In the genomic region with DNA sequence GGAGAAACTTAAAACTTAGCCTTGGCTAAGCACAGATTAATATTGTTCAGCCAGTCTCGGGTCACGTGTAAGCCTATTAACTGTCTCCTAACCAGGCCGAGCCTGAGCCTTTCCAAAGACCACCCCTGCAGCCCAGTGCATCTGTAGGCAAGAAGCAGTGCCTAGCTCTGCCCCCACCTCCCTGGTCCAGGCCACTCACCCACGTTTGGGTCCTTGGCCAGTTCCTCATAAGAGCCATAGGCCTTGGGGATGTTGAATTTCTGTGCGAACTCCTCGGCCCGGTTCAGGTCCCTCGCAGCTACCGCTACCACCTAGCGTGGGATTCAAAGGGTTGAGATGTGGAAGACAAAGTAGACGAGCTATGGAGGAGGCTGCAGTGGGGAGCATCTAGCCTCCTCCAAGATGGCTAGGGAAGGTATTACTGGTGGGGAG, we compare ENCODE assay signal across 8 mouse cellular contexts. TPM values are rescaled to one million over a fixed set of nuclear protein-coding genes. Genes with fewer than 3 reads are reported as not detected.
A peak's percentile ranks its signal among the peaks of the same experiment; 100 is the strongest.
DNase-seq lines count a peak whose midpoint lies in the region; ATAC-seq and TF ChIP-seq lines count a peak whose summit lies in the region.

No protein-coding gene starts in this region.

- H3K4me3 ChIP-seq in ES-Bruce4 (ENCODE audit: low read depth, low read length): peak overlapping the region; percentile 98
- H3K4me3 ChIP-seq in hindbrain, embryonic 11.5 days (ENCODE audit: low read depth, low read length): peak overlapping the region; percentile 28
- H3K4me3 ChIP-seq in midbrain, embryonic 11.5 days (ENCODE audit: low read depth, low read length): peak overlapping the region; percentile 49

- no peak for TF ChIP-seq CTCF in ES-Bruce4 (IDR thresholded peaks at IDR 0.05; ENCODE audit: low read depth, low read length)

- H3K27ac ChIP-seq in ES-Bruce4 (ENCODE audit: insufficient read depth, low read length): no peak overlapping the region
- H3K27ac ChIP-seq in hindbrain, embryonic 11.5 days (ENCODE audit: low read depth, low read length): peak overlapping the region; percentile 43
- peak overlapping the region; percentile 20; the same call in 1 of the 2 replicates for H3K27ac ChIP-seq in midbrain, embryonic 11.5 days (ENCODE audit: low read depth, low read length)

- no peak for TF ChIP-seq POLR2A in ES-Bruce4 (IDR thresholded peaks at IDR 0.05; ENCODE audit: insufficient read depth, low read length)

- WGBS in hindbrain, embryonic 11.5 days: 22% methylated on average over 11 of the region's 11 CpGs
- 17% methylated on average over 11 of the region's 11 CpGs for WGBS in midbrain, embryonic 11.5 days

- no peaks in the 10 kb centered on the region for H3K9me3 ChIP-seq in ES-Bruce4 (replicated peaks; ENCODE audit: control insufficient read depth, insufficient read depth, low read length, poor library complexity, severe bottlenecking)
- H3K9me3 ChIP-seq in hindbrain, embryonic 11.5 days (ENCODE audit: control insufficient read depth, low read length): no peaks in the 10 kb centered on the region
- H3K9me3 ChIP-seq in midbrain, embryonic 11.5 days (ENCODE audit: control insufficient read depth, low read length): no peaks in the 10 kb centered on the region

- H3K9ac ChIP-seq in ES-Bruce4 (ENCODE audit: low read depth, poor library complexity, severe bottlenecking): peak overlapping the region; percentile 87
- H3K9ac ChIP-seq in hindbrain, embryonic 11.5 days (ENCODE audit: low read depth, low read length): peak overlapping the region; percentile 68
- peak overlapping the region; percentile 80 for H3K9ac ChIP-seq in midbrain, embryonic 11.5 days (ENCODE audit: low read length)

- peak overlapping the region; percentile 49 for H3K4me2 ChIP-seq in hindbrain, embryonic 11.5 days (replicated peaks; ENCODE audit: low read depth, low read length)
- peak overlapping the region; percentile 70 for H3K4me2 ChIP-seq in midbrain, embryonic 11.5 days

- peaks cover 5% of the 10 kb centered on the region for H3K4me1 ChIP-seq in ES-Bruce4 (ENCODE audit: control insufficient read depth, insufficient read depth, low read length)
- H3K4me1 ChIP-seq in hindbrain, embryonic 11.5 days (replicated peaks; ENCODE audit: control insufficient read depth, insufficient read depth, low read length): no peaks in the 10 kb centered on the region
- no peaks in the 10 kb centered on the region; the same call in 1 of the 2 replicates for H3K4me1 ChIP-seq in midbrain, embryonic 11.5 days (ENCODE audit: control insufficient read depth, insufficient read depth, low read length)

- DNase-seq in adrenal gland, postnatal 10 days: peak; percentile 34
- DNase-seq in adrenal gland, adult 8-10 months: no peak
- DNase-seq in hindbrain, embryonic 11.5 days (ENCODE audit: low spot score): peak; percentile 52
- DNase-seq in midbrain, embryonic 11.5 days (ENCODE audit: low spot score, missing footprints): peak; percentile 95
- DNase-seq in left cerebral cortex, adult 9 months (ENCODE audit: low spot score in 2 of 2): no peak
- DNase-seq in kidney, adult 9 months: no peak

- no peaks in the 10 kb centered on the region for H3K36me3 ChIP-seq in ES-Bruce4 (ENCODE audit: control insufficient read depth, insufficient read depth, low read length, poor library complexity, severe bottlenecking)
- no peaks in the 10 kb centered on the region for H3K36me3 ChIP-seq in hindbrain, embryonic 11.5 days (ENCODE audit: control insufficient read depth, insufficient read depth, low read length)
- no peaks in the 10 kb centered on the region for H3K36me3 ChIP-seq in midbrain, embryonic 11.5 days (ENCODE audit: control insufficient read depth, insufficient read depth, low read length)

- ATAC-seq in hindbrain, embryonic 11.5 days (ENCODE audit: low FRiP score): peak; percentile 33
- peak; percentile 49 for ATAC-seq in midbrain, embryonic 11.5 days (ENCODE audit: low FRiP score)
- no peak for ATAC-seq in megakaryocyte progenitor cell, adult 5-6 weeks (replicated peaks; ENCODE audit: poor library complexity)

- TF ChIP-seq EP300 in ES-Bruce4 (IDR thresholded peaks at IDR 0.05; ENCODE audit: insufficient read depth, low read depth, low read length): no peak

- H3K27me3 ChIP-seq in ES-Bruce4 (ENCODE audit: control insufficient read depth, insufficient read depth, low read length, poor library complexity, severe bottlenecking): no peaks in the 10 kb centered on the region
- H3K27me3 ChIP-seq in hindbrain, embryonic 11.5 days (ENCODE audit: control insufficient read depth, insufficient read depth, low read length): no peaks in the 10 kb centered on the region
- H3K27me3 ChIP-seq in midbrain, embryonic 11.5 days (ENCODE audit: control insufficient read depth, insufficient read depth, low read length): no peaks in the 10 kb centered on the region

RNA-seq across cellular contexts. Expression of gene Dhdh, which starts 0.7 kb away (rescaled TPM):
- total RNA-seq in adrenal gland, postnatal 10 days (2021): 10 to 100 TPM; 42.4 to 47.3 TPM
- 10 to 100 TPM; 65.1 to 80.0 (median 69.2) TPM for total RNA-seq in adrenal gland, adult 8-10 months (2022)
- 15.3 and 15.5 TPM in 2 replicates for polyA plus RNA-seq in ES-Bruce4 (2011; ENCODE audit: insufficient read depth, insufficient read length, low read depth, missing spikeins)
- polyA plus RNA-seq in hindbrain, embryonic 11.5 days (2014; fragmentation: Nextera tagmentation; extraction: Ambion mirVana): 2.9 and 4.1 TPM in 2 replicates
- 3.2 and 3.9 TPM in 2 replicates for polyA plus RNA-seq in midbrain, embryonic 11.5 days (2014; fragmentation: Nextera tagmentation; extraction: Ambion mirVana)
- 18.6 and 22.4 TPM in 2 replicates for total RNA-seq in megakaryocyte progenitor cell, adult 5-6 weeks (2015)
- 18.1 and 20.7 TPM in 2 replicates for total RNA-seq in megakaryocyte progenitor cell, adult 5-6 weeks (2017)

RNA-seq across cellular contexts. Expression of gene Gm45808, which starts 1.3 kb away (rescaled TPM):
- 10 to 100 TPM; 26.0 to 27.9 TPM for total RNA-seq in adrenal gland, postnatal 10 days (2021)
- total RNA-seq in adrenal gland, adult 8-10 months (2022): 10 to 100 TPM; 38.9 to 41.2 (median 40.2) TPM
- not detected in 2 replicates for polyA plus RNA-seq in ES-Bruce4 (2011; ENCODE audit: insufficient read depth, insufficient read length, low read depth, missing spikeins)
- polyA plus RNA-seq in hindbrain, embryonic 11.5 days (2014; fragmentation: Nextera tagmentation; extraction: Ambion mirVana): not detected in 2 replicates
- polyA plus RNA-seq in midbrain, embryonic 11.5 days (2014; fragmentation: Nextera tagmentation; extraction: Ambion mirVana): not detected in 2 replicates
- total RNA-seq in megakaryocyte progenitor cell, adult 5-6 weeks (2015): not detected in 2 replicates
- not detected in 2 replicates for total RNA-seq in megakaryocyte progenitor cell, adult 5-6 weeks (2017)

RNA-seq across cellular contexts. Expression of gene Tulp2, which starts 6.2 kb away (rescaled TPM):
- total RNA-seq in adrenal gland, postnatal 10 days (2021): under 1 TPM; 0.64 to 0.69 TPM
- total RNA-seq in adrenal gland, adult 8-10 months (2022): 1 to 10 TPM in 2 of 4 experiments, under 1 TPM in 2; 0.20 to 2.5 (median 0.94) TPM
- polyA plus RNA-seq in ES-Bruce4 (2011; ENCODE audit: insufficient read depth, insufficient read length, low read depth, missing spikeins): 1.3 and 2.4 TPM in 2 replicates
- 0.40 and 0.54 TPM in 2 replicates for polyA plus RNA-seq in hindbrain, embryonic 11.5 days (2014; fragmentation: Nextera tagmentation; extraction: Ambion mirVana)
- polyA plus RNA-seq in midbrain, embryonic 11.5 days (2014; fragmentation: Nextera tagmentation; extraction: Ambion mirVana): 0.15 TPM in 1 of 2 replicates, not detected in the other
- 0.07 TPM in 1 of 2 replicates, not detected in the other for total RNA-seq in megakaryocyte progenitor cell, adult 5-6 weeks (2015)
- not detected in 2 replicates for total RNA-seq in megakaryocyte progenitor cell, adult 5-6 weeks (2017)

RNA-seq across cellular contexts. Expression of gene Bax, which starts 21.2 kb away (rescaled TPM):
- total RNA-seq in adrenal gland, postnatal 10 days (2021): 10 to 100 TPM; 52.7 to 53.6 TPM
- 100 to 1,000 TPM in 1 of 4 experiments, 10 to 100 TPM in 3; 71.7 to 105 (median 89.1) TPM for total RNA-seq in adrenal gland, adult 8-10 months (2022)
- polyA plus RNA-seq in ES-Bruce4 (2011; ENCODE audit: insufficient read depth, insufficient read length, low read depth, missing spikeins): 250 and 287 TPM in 2 replicates
- polyA plus RNA-seq in hindbrain, embryonic 11.5 days (2014; fragmentation: Nextera tagmentation; extraction: Ambion mirVana): 128 and 196 TPM in 2 replicates
- 169 and 201 TPM in 2 replicates for polyA plus RNA-seq in midbrain, embryonic 11.5 days (2014; fragmentation: Nextera tagmentation; extraction: Ambion mirVana)
- 20.7 and 21.5 TPM in 2 replicates for total RNA-seq in megakaryocyte progenitor cell, adult 5-6 weeks (2015)
- 29.6 and 35.2 TPM in 2 replicates for total RNA-seq in megakaryocyte progenitor cell, adult 5-6 weeks (2017)

RNA-seq across cellular contexts. Expression of gene Nucb1, which starts 22.3 kb away (rescaled TPM):
- total RNA-seq in adrenal gland, postnatal 10 days (2021): 100 to 1,000 TPM; 175 to 201 TPM
- 100 to 1,000 TPM; 291 to 305 (median 294) TPM for total RNA-seq in adrenal gland, adult 8-10 months (2022)
- 105 and 119 TPM in 2 replicates for polyA plus RNA-seq in ES-Bruce4 (2011; ENCODE audit: insufficient read depth, insufficient read length, low read depth, missing spikeins)
- 88.6 and 92.7 TPM in 2 replicates for polyA plus RNA-seq in hindbrain, embryonic 11.5 days (2014; fragmentation: Nextera tagmentation; extraction: Ambion mirVana)
- 83.7 and 84.8 TPM in 2 replicates for polyA plus RNA-seq in midbrain, embryonic 11.5 days (2014; fragmentation: Nextera tagmentation; extraction: Ambion mirVana)
- total RNA-seq in megakaryocyte progenitor cell, adult 5-6 weeks (2015): 112 and 114 TPM in 2 replicates
- 387 and 408 TPM in 2 replicates for total RNA-seq in megakaryocyte progenitor cell, adult 5-6 weeks (2017)

Comparison
In these comparisons a context has a peak if more than half of its experiments do, and no peak if none do; other contexts are left out.
1. DNase-seq: peak in adrenal gland, postnatal 10 days (single experiment), hindbrain, embryonic 11.5 days (single experiment) and midbrain, embryonic 11.5 days (single experiment); none in adrenal gland, adult 8-10 months (single experiment), left cerebral cortex, adult 9 months (0 of 2) and kidney, adult 9 months (single experiment).
2. H3K4me3 ChIP-seq: peak in every context shown above with its lines; median percentile 98 in ES-Bruce4; 49 in midbrain, embryonic 11.5 days; 28 in hindbrain, embryonic 11.5 days.
3. RNA of gene Gm45808, which starts 1.3 kb away (total RNA-seq): 38.9 to 41.2 TPM in adrenal gland, adult 8-10 months and 26.0 to 27.9 TPM in adrenal gland, postnatal 10 days; not detected in megakaryocyte progenitor cell, adult 5-6 weeks; every median in the first group is over 10 times any median in the second.
4. Peak in every context shown above with its lines, with median percentiles within 50 percentile points of each other: H3K9ac ChIP-seq.